Mouse (Mus musculus): ENCODE measurements around the gene Gm16253. TPM values are rescaled to one million over a fixed set of nuclear protein-coding genes. Genes with fewer than 3 reads are reported as not detected.

Gm16253 gene
- polyA plus RNA-seq, 1 experiment from 2014 or later = 1.2 TPM

GRCm38 (mm10) chr3:96598156-96599068 lies 21.6 kb downstream of the Gm16253 start:
- H3K36me3 ChIP-seq (ENCODE audit: control insufficient read depth, insufficient read depth, low read length) = no peaks in the 10 kb centered on the region
- H3K27me3 ChIP-seq (ENCODE audit: control insufficient read depth, insufficient read depth, low read length) = no peaks in the 10 kb centered on the region
- H3K4me1 ChIP-seq (ENCODE audit: control insufficient read depth, insufficient read depth, low read length) = peaks cover 38% of the 10 kb centered on the region
- H3K9ac ChIP-seq (replicated peaks; ENCODE audit: low read depth, low read length) = peak overlapping the region; percentile 69
- H3K4me2 ChIP-seq (ENCODE audit: low read depth, low read length) = peak overlapping the region; percentile 64
- 1% methylated on average over 47 of the region's 54 CpGs for WGBS
- no peaks in the 10 kb centered on the region for H3K9me3 ChIP-seq (ENCODE audit: control insufficient read depth, low read length)
- peak overlapping the region; percentile 54 for H3K4me3 ChIP-seq (ENCODE audit: low read depth, low read length)
- peak overlapping the region; percentile 75 for H3K27ac ChIP-seq (ENCODE audit: low read depth, low read length)
- no peak for ATAC-seq (ENCODE audit: low read depth)

DNA sequence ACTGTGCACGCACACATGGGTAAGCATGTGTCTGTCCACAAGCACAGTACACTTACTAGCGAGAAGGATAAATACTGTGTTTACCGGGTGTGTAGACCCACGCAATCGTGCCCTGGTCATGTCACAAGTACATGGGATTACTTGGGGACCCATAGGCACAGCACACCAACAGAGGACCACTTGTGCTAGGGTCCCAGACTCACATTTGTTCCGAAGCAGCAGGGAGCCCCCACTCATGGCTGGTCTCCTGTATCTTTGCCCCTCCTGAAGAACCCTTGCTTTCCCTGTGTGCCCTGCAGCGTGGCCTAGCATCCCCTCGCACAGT lies 22.2 kb downstream of the Gm16253 start:
- H3K36me3 ChIP-seq (ENCODE audit: control insufficient read depth, insufficient read depth, low read length) = no peaks in the 10 kb centered on the region
- 40% methylated on average over 8 of the region's 8 CpGs for WGBS
- no peak overlapping the region for H3K27ac ChIP-seq (ENCODE audit: low read depth, low read length)
- H3K4me1 ChIP-seq (ENCODE audit: control insufficient read depth, insufficient read depth, low read length) = peaks cover 45% of the 10 kb centered on the region
- ATAC-seq (ENCODE audit: low read depth) = no peak
- H3K9me3 ChIP-seq (ENCODE audit: control insufficient read depth, low read length) = no peaks in the 10 kb centered on the region
- no peak overlapping the region for H3K9ac ChIP-seq (replicated peaks; ENCODE audit: low read depth, low read length)
- H3K4me2 ChIP-seq (ENCODE audit: low read depth, low read length) = peak overlapping the region; percentile 64
- no peaks in the 10 kb centered on the region for H3K27me3 ChIP-seq (ENCODE audit: control insufficient read depth, insufficient read depth, low read length)
- no peak overlapping the region for H3K4me3 ChIP-seq (ENCODE audit: low read depth, low read length)

DNA sequence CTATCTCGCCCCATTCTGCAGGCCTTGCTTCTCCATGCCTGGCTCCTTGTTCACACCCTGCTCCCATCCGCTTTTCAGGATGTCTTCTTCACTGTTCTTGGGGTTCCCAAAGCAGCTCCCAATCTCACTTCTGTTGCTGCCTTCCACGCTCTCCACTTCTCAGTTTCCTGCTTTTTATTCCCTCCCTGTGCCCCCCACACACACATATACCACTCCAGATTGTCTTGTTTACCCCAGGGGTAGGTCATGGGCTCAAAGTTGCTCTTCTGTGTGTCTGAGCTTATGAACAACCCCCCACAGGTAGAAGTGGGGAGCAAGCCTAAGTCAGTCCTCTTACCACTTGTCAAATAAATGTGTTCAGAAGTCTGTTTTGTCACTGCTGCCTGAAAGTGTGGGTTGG lies 22.6 kb downstream of the Gm16253 start:
- Histone ChIP-seq H3K9ac (replicated peaks; ENCODE audit: low read depth, low read length) (no peak overlapping the region), H3K36me3 (ENCODE audit: control insufficient read depth, insufficient read depth, low read length) (no peaks in the 10 kb centered on the region), H3K27ac (ENCODE audit: low read depth, low read length) (no peak overlapping the region), H3K4me3 (ENCODE audit: low read depth, low read length) (no peak overlapping the region), H3K4me1 (ENCODE audit: control insufficient read depth, insufficient read depth, low read length) (peaks cover 48% of the 10 kb centered on the region), H3K27me3 (ENCODE audit: control insufficient read depth, insufficient read depth, low read length) (no peaks in the 10 kb centered on the region), H3K4me2 (ENCODE audit: low read depth, low read length) (peak overlapping the region; percentile 64; the same call in 1 of the 2 replicates), H3K9me3 (ENCODE audit: control insufficient read depth, low read length) (no peaks in the 10 kb centered on the region)
- ATAC-seq (ENCODE audit: low read depth) = no peak
- 82% methylated on average over 3 of the region's 3 CpGs for WGBS

DNA sequence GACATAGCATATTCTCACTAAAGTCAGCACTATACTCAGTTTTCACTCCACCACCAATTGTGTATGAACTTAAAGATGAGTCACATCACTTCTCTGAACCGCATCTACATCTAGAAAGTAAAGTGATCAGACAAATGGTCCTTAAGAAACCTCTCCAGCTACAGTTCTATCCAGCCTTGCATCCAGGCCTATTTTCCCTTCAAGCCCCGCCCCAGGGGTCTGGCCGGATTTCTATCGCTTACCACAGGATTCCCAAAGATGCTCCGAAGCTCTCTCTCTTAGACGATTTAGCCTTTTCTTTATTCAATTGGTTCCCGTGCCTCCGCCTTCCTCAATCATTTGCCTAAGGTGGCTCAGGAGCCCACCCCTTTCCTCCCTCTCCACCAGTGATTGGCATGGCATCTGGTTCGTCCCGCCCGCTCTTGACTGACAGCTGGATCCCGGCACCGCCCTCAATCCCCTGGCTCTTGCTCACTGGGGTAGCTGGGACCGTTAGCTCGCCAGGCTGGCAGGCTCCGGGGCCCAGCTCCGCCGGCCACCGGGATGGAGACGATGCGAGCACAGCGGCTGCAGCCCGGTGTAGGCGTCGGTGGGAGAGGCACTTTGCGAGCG lies 24.0 kb downstream of the Gm16253 start, which contains the start of gene Lix1l:
TSS of gene Lix1l (plus strand) at position 511 of the 612 bp plus-strand sequence.
- peak within 1 kb of the TSS; percentile 83 for H3K4me3 ChIP-seq (ENCODE audit: low read depth, low read length)
- H3K9ac ChIP-seq (replicated peaks; ENCODE audit: low read depth, low read length) = peak within 1 kb of the TSS; percentile 94
- H3K27me3 ChIP-seq (ENCODE audit: control insufficient read depth, insufficient read depth, low read length) = no peaks in the 10 kb centered on the region
- H3K27ac ChIP-seq (ENCODE audit: low read depth, low read length) = peak within 1 kb of the TSS; percentile 95
- ATAC-seq (ENCODE audit: low read depth) = peak; percentile 92
- WGBS = 1% methylated on average over 27 of the region's 27 CpGs
- H3K4me1 ChIP-seq (ENCODE audit: control insufficient read depth, insufficient read depth, low read length) = peaks cover 53% of the 10 kb centered on the region
- H3K36me3 ChIP-seq (ENCODE audit: control insufficient read depth, insufficient read depth, low read length) = no peaks in the 10 kb centered on the region
- H3K4me2 ChIP-seq (ENCODE audit: low read depth, low read length) = peak within 1 kb of the TSS; percentile 72
- H3K9me3 ChIP-seq (ENCODE audit: control insufficient read depth, low read length) = no peaks in the 10 kb centered on the region

DNA sequence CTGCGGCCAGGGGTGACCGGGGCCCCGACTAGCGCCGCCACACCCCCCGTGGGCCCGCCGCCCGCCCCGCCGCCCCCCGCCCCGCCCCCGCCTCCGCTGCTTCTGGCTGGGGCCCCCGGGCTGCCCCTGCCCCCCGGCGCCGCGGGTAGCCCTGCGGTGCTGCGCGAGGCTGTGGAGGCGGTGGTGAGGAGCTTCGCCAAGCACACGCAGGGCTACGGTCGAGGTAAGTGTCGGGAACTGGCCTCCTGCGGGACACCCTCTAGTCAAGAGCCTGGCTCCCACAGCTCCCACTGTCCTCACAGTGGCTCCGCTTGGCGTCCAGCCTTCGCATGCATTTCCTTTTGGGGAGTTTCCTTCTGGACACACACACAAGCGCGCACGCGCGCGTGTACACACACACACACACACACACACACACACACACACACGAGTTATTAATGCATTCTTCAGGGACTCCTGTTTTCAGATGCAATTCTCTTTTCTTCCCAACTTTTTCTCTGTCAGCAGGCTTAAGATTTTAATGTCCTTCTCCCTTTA lies 24.5 kb downstream of the Gm16253 start:
- Histone ChIP-seq H3K4me1 (ENCODE audit: control insufficient read depth, insufficient read depth, low read length) (peaks cover 47% of the 10 kb centered on the region), H3K36me3 (ENCODE audit: control insufficient read depth, insufficient read depth, low read length) (no peaks in the 10 kb centered on the region), H3K4me2 (ENCODE audit: low read depth, low read length) (peak overlapping the region; percentile 72), H3K4me3 (ENCODE audit: low read depth, low read length) (peak overlapping the region; percentile 83), H3K27me3 (ENCODE audit: control insufficient read depth, insufficient read depth, low read length) (no peaks in the 10 kb centered on the region), H3K9me3 (ENCODE audit: control insufficient read depth, low read length) (no peaks in the 10 kb centered on the region), H3K27ac (ENCODE audit: low read depth, low read length) (peak overlapping the region; percentile 95), H3K9ac (replicated peaks; ENCODE audit: low read depth, low read length) (peak overlapping the region; percentile 94)
- under 1% methylated on average over 35 of the region's 40 CpGs for WGBS
- peak; percentile 65 for ATAC-seq (ENCODE audit: low read depth)

GRCm38 (mm10) chr3:96601941-96602703 lies 25.3 kb downstream of the Gm16253 start:
- Histone ChIP-seq H3K4me1 (ENCODE audit: control insufficient read depth, insufficient read depth, low read length) (peaks cover 47% of the 10 kb centered on the region), H3K27me3 (ENCODE audit: control insufficient read depth, insufficient read depth, low read length) (no peaks in the 10 kb centered on the region), H3K27ac (ENCODE audit: low read depth, low read length) (peak overlapping the region; percentile 95), H3K4me3 (ENCODE audit: low read depth, low read length) (peak overlapping the region; percentile 83), H3K4me2 (ENCODE audit: low read depth, low read length) (peak overlapping the region; percentile 72), H3K9ac (replicated peaks; ENCODE audit: low read depth, low read length) (peak overlapping the region; percentile 94), H3K9me3 (ENCODE audit: control insufficient read depth, low read length) (no peaks in the 10 kb centered on the region), H3K36me3 (ENCODE audit: control insufficient read depth, insufficient read depth, low read length) (no peaks in the 10 kb centered on the region)
- 14% methylated on average over 10 of the region's 10 CpGs for WGBS
- no peak for ATAC-seq (ENCODE audit: low read depth)

DNA sequence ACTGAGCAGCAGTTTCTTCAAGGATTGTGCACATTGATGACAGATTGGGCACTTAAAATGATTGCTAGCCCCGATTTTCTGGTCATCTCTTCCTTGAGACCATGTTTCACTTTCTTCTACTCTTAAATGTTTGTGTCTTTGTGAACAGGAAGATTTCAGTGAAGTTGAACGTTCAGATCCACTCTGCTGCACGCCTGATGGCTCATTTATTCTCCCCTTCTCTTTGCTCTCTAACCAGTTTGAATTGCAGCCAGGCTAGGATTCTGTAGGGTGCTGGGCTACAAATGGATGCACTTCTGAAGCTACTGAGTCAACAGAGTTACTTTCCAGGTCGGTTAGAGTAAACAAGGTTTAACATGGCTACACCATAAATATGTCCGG lies 25.9 kb downstream of the Gm16253 start:
- H3K4me1 ChIP-seq (ENCODE audit: control insufficient read depth, insufficient read depth, low read length) = peaks cover 47% of the 10 kb centered on the region
- H3K27me3 ChIP-seq (ENCODE audit: control insufficient read depth, insufficient read depth, low read length) = no peaks in the 10 kb centered on the region
- H3K36me3 ChIP-seq (ENCODE audit: control insufficient read depth, insufficient read depth, low read length) = no peaks in the 10 kb centered on the region
- ATAC-seq (ENCODE audit: low read depth) = no peak
- peak overlapping the region; percentile 41 for H3K27ac ChIP-seq (ENCODE audit: low read depth, low read length)
- peak overlapping the region; percentile 72 for H3K4me2 ChIP-seq (ENCODE audit: low read depth, low read length)
- H3K9me3 ChIP-seq (ENCODE audit: control insufficient read depth, low read length) = no peaks in the 10 kb centered on the region
- WGBS = 21% methylated on average over 5 of the region's 5 CpGs
- H3K4me3 ChIP-seq (ENCODE audit: low read depth, low read length) = peak overlapping the region; percentile 83
- H3K9ac ChIP-seq (replicated peaks; ENCODE audit: low read depth, low read length) = peak overlapping the region; percentile 94

DNA sequence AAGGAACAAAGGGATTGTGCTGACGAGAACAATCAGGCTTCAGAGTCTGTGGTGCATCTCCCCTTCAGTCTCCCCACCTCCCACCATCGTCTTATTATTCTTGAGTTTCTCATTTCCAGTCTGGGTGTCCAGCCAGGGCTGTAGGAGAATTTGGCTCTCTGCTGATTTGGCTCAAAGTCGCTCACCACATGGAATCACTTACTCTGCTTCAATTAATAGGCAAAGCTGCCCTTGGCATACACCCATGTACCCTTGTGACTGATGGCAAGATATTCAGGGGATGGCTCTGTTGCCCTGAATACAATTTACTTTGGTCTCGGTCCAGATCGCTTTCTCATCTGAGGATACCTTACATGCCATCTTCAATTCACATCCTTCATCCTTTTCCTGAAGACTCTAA lies 26.5 kb downstream of the Gm16253 start:
- H3K27ac ChIP-seq (ENCODE audit: low read depth, low read length) = peak overlapping the region; percentile 41; the same call in 1 of the 2 replicates
- H3K36me3 ChIP-seq (ENCODE audit: control insufficient read depth, insufficient read depth, low read length) = no peaks in the 10 kb centered on the region
- H3K9ac ChIP-seq (replicated peaks; ENCODE audit: low read depth, low read length) = peak overlapping the region; percentile 94
- ATAC-seq (ENCODE audit: low read depth) = no peak
- no peaks in the 10 kb centered on the region for H3K27me3 ChIP-seq (ENCODE audit: control insufficient read depth, insufficient read depth, low read length)
- H3K4me1 ChIP-seq (ENCODE audit: control insufficient read depth, insufficient read depth, low read length) = peaks cover 42% of the 10 kb centered on the region
- H3K4me3 ChIP-seq (ENCODE audit: low read depth, low read length) = peak overlapping the region; percentile 83
- 39% methylated on average over 5 of the region's 5 CpGs for WGBS
- H3K4me2 ChIP-seq (ENCODE audit: low read depth, low read length) = peak overlapping the region; percentile 72
- no peaks in the 10 kb centered on the region for H3K9me3 ChIP-seq (ENCODE audit: control insufficient read depth, low read length)

Measured in neural tube, embryonic 14.5 days (tissue).